Mouse (Mus musculus) kidney, embryonic 14.5 days (tissue): ENCODE results near the gene Pln. TPM values are rescaled to one million over a fixed set of nuclear protein-coding genes. Genes with fewer than 3 reads are reported as not detected.

ENCODE experiments used
- ATAC-seq: fragments of 200-750 bp; cut with Nextera tagmentation; 2 replicates; pipeline ENCODE4 v1.8.0; 2017; ENCODE audit warnings: moderate number of reproducible peaks, mild to moderate bottlenecking, moderate TSS enrichment, moderate library complexity; ENCODE audit not compliant: low FRiP score, low TSS enrichment
- H3K27ac ChIP-seq: fragments of 300-500 bp; sonication (generic); 2 replicates; pipeline ENCODE4 v1.5.1; 2014; ENCODE audit warnings: low read depth, mild to moderate bottlenecking, low read length, moderate library complexity, mixed read lengths
- H3K27me3 ChIP-seq: fragments of 300-500 bp; sonication (generic); 2 replicates; pipeline ENCODE4 v1.6.1; 2014; ENCODE audit warnings: mild to moderate bottlenecking, low read length; ENCODE audit not compliant: control insufficient read depth, insufficient read depth
- H3K36me3 ChIP-seq: fragments of 300-500 bp; sonication (generic); 2 replicates; pipeline ENCODE4 v1.6.1; 2014; ENCODE audit warnings: low read length, mixed read lengths; ENCODE audit not compliant: control insufficient read depth, insufficient read depth
- H3K4me1 ChIP-seq: fragments of 300-500 bp; sonication (generic); 2 replicates; pipeline ENCODE4 v1.6.1; 2014; ENCODE audit warnings: low read length, mixed read lengths; ENCODE audit not compliant: control insufficient read depth, insufficient read depth
- H3K4me2 ChIP-seq: fragments of 300-500 bp; sonication (generic); replicated peaks from 2 replicates; pipeline ENCODE4 v1.6.1; 2014; ENCODE audit warnings: low read depth, mild to moderate bottlenecking, low read length
- H3K4me3 ChIP-seq: fragments of 300-500 bp; sonication (generic); 2 replicates; pipeline ENCODE4 v1.5.1; 2014; ENCODE audit warnings: mild to moderate bottlenecking, low read length
- H3K9ac ChIP-seq: fragments of 300-500 bp; sonication (generic); 2 replicates; pipeline ENCODE4 v1.6.1; 2014; ENCODE audit warnings: low read depth, mild to moderate bottlenecking, low read length, moderate library complexity
- H3K9me3 ChIP-seq: fragments of 300-500 bp; sonication (generic); 2 replicates; pipeline ENCODE4 v1.6.1; 2016; ENCODE audit warnings: low read length; ENCODE audit not compliant: control insufficient read depth
- WGBS: fragments of 180-500 bp; shearing (Covaris S2); extraction: QIAGEN DNeasy Blood & Tissue Kit; methylation state at CpG from one replicate; pipeline ENCODE4 v1.1.7; 2014; 5-methylcytosine and 5-hydroxymethylcytosine counted together
- polyA plus RNA-seq: library from polyadenylated mRNA; unstranded; fragments of >200 nt; fragmentation: Nextera tagmentation; extraction: Ambion mirVana; gene quantifications from 2 replicates; pipeline ENCODE4 v1.2.1, GENCODE M21; 2014

Pln gene
- polyA plus RNA-seq, 1 experiment from 2014 or later, result 1.6 TPM

DNA sequence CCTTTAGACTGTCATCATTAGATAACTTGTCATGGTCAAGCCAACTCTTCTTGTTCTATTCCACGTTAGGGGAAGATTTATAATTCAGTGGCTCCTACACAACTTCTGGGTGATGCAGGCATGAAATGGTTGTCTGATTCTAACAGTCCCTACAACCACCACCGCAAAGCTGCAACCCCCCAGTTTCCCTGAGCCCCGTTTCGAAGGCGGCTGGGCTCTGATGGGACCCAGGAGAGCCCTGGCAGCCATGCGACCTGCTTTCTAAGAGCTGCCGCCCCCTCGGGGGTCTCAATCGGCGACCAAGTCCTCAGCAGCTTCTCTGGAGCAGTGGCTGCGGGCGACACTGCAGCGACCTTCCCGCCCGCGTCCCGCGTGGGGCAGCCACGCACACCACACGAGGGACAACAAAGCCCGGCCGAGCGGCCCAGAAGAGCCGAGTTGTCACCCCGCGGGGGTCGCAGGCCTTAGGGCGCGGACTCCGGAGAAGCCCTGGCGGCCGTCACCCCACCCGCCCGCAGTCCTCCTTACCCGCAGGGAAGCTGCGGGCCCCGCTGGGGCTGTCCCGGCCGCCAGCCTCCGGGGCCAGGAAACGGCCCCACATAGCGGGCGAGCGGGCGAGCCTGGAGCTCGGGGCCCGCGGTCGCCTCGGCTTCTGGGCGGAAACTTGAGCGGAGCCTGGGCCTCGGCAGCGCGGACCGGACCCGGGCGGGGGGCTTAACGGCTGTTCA, 41.7 kb downstream of the Pln start:
- no peaks in the 10 kb centered on the region for H3K27me3 ChIP-seq
- under 1% methylated on average over 44 of the region's 59 CpGs for WGBS

DNA sequence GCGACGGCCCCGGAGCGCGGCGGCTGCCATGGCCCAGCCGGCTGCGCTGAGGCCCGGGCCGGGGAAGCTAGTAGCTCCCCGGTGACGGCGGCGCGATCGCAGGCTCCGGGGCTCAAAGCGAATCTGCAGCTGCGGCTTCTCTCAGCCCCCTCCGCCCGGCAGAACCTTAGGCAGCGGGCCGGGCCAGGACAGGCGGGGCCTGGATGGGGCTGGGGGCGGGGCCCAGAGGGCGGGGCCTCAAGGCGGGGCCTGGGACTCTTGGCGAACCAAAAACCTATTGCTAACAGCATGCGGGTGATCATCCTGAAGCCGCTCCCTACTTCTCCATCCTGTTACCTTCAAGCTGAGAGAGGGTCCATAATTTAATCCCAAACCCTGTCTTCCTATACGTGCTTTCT, 42.2 kb downstream of the Pln start, which contains the start of gene Cep85l:
Gene Cep85l, minus strand, starts transcription at position 239 of the 398 bp plus-strand sequence.
- peaks cover 9% of the 10 kb centered on the region; the same call in 1 of the 2 replicates for H3K4me1 ChIP-seq
- H3K4me2 ChIP-seq, result peak within 1 kb of the TSS; percentile 74
- ATAC-seq, result peak; percentile 99
- under 1% methylated on average over 26 of the region's 31 CpGs for WGBS
- no peaks in the 10 kb centered on the region for H3K27me3 ChIP-seq
- no peaks in the 10 kb centered on the region for H3K36me3 ChIP-seq
- peak within 1 kb of the TSS; percentile 96 for H3K9ac ChIP-seq
- H3K27ac ChIP-seq, result peak within 1 kb of the TSS; percentile 93
- H3K9me3 ChIP-seq, result no peaks in the 10 kb centered on the region
- peak within 1 kb of the TSS; percentile 91 for H3K4me3 ChIP-seq

More for the DNA sequence above, 41.7 kb downstream of the Pln start:
- Histone ChIP-seq H3K9ac (peak overlapping the region; percentile 96), H3K4me3 (peak overlapping the region; percentile 91), H3K27ac (peak overlapping the region; percentile 93), H3K4me2 (peak overlapping the region; percentile 74), H3K4me1 (peaks cover 9% of the 10 kb centered on the region; the same call in 1 of the 2 replicates), H3K9me3 (no peaks in the 10 kb centered on the region), H3K36me3 (no peaks in the 10 kb centered on the region)
- peak; percentile 91 for ATAC-seq

DNA sequence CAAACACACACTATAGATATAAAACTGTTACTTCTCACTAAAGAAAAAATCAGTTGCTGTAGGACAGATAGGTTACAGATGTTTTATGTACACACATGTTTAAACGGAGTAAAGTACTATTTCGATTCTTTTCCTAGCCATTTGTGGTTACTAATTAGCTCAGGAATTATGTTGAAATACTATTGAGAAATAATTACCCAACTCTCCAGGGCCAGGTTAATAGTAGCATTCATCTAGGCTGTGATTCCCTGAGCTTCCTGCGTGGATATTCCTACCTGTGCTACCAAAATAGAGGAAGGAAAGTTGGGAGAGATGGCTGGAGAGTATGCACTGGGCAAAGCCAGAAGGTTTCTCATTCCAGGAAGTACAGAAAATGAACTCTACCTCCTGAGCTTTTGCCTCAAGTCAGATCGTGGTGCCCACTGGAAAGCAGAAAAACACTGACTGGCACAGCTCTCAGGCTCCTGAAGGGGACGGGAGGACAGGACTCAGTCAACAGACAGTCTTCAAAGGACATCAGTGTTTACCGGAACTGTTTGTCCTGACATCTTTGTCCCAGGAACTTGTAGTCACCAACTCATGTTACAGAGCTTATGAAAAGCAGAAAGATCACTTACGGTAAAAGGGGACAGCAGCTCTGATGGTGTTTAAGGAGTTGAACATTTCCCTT, 45.4 kb downstream of the Pln start:
- ATAC-seq, result no peak
- Histone ChIP-seq H3K4me1 (peaks cover 4% of the 10 kb centered on the region; the same call in 1 of the 2 replicates), H3K36me3 (no peaks in the 10 kb centered on the region), H3K4me2 (no peak overlapping the region), H3K9ac (no peak overlapping the region), H3K27me3 (no peaks in the 10 kb centered on the region), H3K27ac (no peak overlapping the region), H3K9me3 (no peaks in the 10 kb centered on the region), H3K4me3 (no peak overlapping the region)
- 67% methylated on average over 7 of the region's 7 CpGs for WGBS

DNA sequence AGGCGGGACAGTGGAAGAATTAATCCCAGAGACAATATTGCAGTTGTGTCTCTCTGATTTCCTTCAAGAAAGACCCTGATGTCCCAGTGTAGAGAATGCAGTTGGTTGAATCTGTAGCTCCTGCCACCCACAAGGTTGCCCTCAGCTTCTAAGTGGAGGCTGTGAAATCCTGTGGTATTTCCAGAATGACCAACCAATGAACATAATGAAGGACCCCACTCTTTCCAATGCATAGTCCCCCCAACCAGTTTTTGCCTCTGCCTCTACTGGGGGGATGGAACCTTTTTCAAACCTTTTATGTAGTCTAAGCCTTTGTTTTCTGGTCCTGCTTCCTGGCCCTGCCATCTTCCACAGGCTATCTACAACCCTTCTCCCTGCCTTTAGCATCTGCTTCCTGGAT, 47.4 kb downstream of the Pln start:
- Histone ChIP-seq H3K4me3 (no peak overlapping the region), H3K9me3 (no peaks in the 10 kb centered on the region), H3K4me2 (no peak overlapping the region), H3K36me3 (no peaks in the 10 kb centered on the region), H3K9ac (no peak overlapping the region), H3K27ac (no peak overlapping the region), H3K27me3 (no peaks in the 10 kb centered on the region), H3K4me1 (no peaks in the 10 kb centered on the region)
- ATAC-seq, result no peak
- 95% methylated on average over 1 of the region's 1 CpGs for WGBS

DNA sequence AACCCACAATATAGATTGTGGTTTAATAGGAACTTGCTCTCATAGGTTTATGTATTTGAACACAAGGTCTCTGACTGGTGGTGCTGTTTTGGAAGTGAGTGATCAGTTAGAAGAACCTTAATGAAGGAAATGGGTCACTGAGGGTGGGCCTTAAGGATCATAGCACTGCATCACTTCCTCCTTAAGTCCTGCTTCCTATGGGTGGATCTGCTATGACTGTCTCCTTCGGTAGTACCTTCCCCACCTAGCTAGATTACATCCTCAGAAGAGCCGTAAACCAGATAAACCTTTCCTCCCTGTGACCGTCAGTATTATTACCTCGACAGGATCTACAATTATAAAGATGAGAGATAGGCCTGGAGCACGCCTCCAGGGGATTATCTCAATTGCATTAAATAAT, 48.0 kb downstream of the Pln start:
- Histone ChIP-seq H3K4me2 (no peak overlapping the region), H3K4me3 (no peak overlapping the region), H3K9me3 (no peaks in the 10 kb centered on the region), H3K27me3 (no peaks in the 10 kb centered on the region), H3K36me3 (no peaks in the 10 kb centered on the region), H3K9ac (no peak overlapping the region), H3K27ac (no peak overlapping the region), H3K4me1 (no peaks in the 10 kb centered on the region)
- WGBS, result 77% methylated on average over 5 of the region's 5 CpGs
- ATAC-seq, result no peak

DNA sequence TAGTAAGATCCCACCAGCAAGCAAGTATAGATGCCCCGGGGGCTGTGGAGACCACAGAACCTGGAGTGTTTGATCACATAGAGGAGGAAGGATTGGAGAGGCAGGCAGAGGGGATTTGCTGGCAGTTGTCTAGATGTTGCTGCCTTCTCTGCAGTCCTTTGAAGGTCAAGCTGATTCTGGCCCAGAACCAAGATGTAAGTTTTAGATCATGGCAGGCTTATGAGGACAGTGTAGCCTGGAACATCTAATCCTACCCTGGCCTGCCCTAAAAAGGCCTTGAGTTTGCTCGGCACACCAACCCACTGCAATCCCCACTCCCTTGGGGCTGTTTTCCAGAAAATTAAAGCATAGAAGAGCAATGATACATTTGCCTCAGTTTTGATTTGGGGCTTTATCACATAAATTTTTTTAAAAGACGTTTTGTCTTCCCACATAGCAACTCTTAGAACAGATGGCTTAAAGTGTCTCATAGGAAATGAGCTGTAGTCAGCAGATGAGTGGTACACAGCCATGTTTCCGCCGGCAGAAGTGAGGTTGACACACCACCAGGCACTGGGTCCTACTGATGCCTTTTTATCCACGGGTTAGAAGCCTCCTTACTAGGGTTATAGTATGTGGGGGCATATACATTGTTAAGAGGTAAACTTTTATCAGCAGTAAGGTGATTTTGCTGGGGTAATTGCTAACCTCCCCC, 50.9 kb downstream of the Pln start:
- Histone ChIP-seq H3K36me3 (no peaks in the 10 kb centered on the region), H3K4me2 (no peak overlapping the region), H3K27me3 (no peaks in the 10 kb centered on the region), H3K4me1 (no peaks in the 10 kb centered on the region), H3K9me3 (no peaks in the 10 kb centered on the region), H3K4me3 (no peak overlapping the region), H3K9ac (no peak overlapping the region), H3K27ac (no peak overlapping the region)
- ATAC-seq, result no peak
- whole genome bisulfite sequencing, result 75% methylated on average over 6 of the region's 6 CpGs

DNA sequence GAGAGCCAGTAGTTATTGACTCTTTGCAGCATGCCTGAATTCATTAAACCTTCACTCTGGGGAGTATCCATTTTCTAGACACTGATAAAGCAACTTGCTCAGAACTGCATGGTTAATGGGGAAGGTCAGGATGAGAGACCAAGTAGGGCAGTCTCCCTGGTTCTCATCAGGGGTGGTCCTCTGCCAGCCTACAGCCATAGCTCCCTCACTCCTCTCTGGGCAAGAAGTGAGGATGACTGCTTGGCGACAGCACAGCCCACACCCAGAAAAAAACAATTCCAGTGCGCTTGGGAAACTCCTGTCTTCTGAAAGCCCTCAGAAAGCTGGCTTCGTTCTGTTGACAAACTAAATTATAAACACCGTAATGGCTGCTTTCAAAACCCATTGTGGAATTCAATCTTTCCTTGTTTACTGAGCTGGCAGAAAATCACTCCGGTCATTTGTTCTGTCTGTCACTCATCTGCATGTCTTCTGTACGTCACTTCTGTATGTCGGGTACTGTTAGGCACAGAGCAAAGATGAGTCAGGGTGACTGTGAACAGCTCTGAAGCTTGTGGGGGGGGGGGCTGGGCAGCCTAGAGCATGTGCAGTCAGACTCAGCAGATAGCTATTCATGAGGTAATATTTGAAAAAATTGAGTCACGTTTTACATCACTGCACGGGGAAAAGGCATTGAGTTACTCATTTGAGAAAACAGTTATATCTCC, 57.6 kb downstream of the Pln start:
- no peak for ATAC-seq
- 80% methylated on average over 9 of the region's 9 CpGs for WGBS
- H3K36me3 ChIP-seq, result no peaks in the 10 kb centered on the region
- no peaks in the 10 kb centered on the region for H3K27me3 ChIP-seq
- peaks cover 8% of the 10 kb centered on the region; the same call in 1 of the 2 replicates for H3K4me1 ChIP-seq
- H3K4me2 ChIP-seq, result no peak overlapping the region
- no peaks in the 10 kb centered on the region for H3K9me3 ChIP-seq
- H3K4me3 ChIP-seq, result no peak overlapping the region
- H3K9ac ChIP-seq, result no peak overlapping the region
- no peak overlapping the region for H3K27ac ChIP-seq
